Comparison of ENCODE assay signal across 7 mouse cellular contexts in genomic region chr10:122807127-122808105, GRCm38 (mm10).
DNase-seq lines count a peak whose midpoint lies in the region; ATAC-seq and TF ChIP-seq lines count a peak whose summit lies in the region.

No protein-coding gene starts in this region.

- no peak overlapping the region for H3K4me3 ChIP-seq in hindbrain, postnatal 0 days (ENCODE audit: low read length)

- peak overlapping the region; percentile 60 for H3K27ac ChIP-seq in hindbrain, postnatal 0 days

- no peaks in the 10 kb centered on the region for H3K9me3 ChIP-seq in hindbrain, postnatal 0 days (ENCODE audit: low read length)

- peak; percentile 43 for ATAC-seq in hindbrain, postnatal 0 days

- H3K4me1 ChIP-seq in hindbrain, postnatal 0 days (ENCODE audit: insufficient read depth, low read length): peaks cover 7% of the 10 kb centered on the region; the same call in 1 of the 2 replicates

- no peaks in the 10 kb centered on the region for H3K27me3 ChIP-seq in hindbrain, postnatal 0 days (ENCODE audit: insufficient read depth, low read length)

- peak; percentile 89 for TF ChIP-seq CTCF in hindbrain, postnatal 0 days (IDR thresholded peaks at IDR 0.05; ENCODE audit: low read depth)

- no peak overlapping the region for H3K9ac ChIP-seq in hindbrain, postnatal 0 days (replicated peaks; ENCODE audit: low read length)

- WGBS in hindbrain, postnatal 0 days: 23% methylated on average over 9 of the region's 9 CpGs

- no peaks in the 10 kb centered on the region for H3K36me3 ChIP-seq in hindbrain, postnatal 0 days (ENCODE audit: insufficient read depth, low read length)

- no peak overlapping the region for H3K4me2 ChIP-seq in hindbrain, postnatal 0 days (ENCODE audit: low read depth, low read length)

- peak; percentile 66 to 94 for DNase-seq in adrenal gland, adult (ENCODE audit: inconsistent age in 2 of 2, low spot score in 1 of 2)
- DNase-seq in cerebellum, postnatal 4 days (ENCODE audit: low spot score in 2 of 2): peak; percentile 70 to 81
- peak; percentile 84 for DNase-seq in gastrocnemius, postnatal 10 days
- DNase-seq in hindbrain, postnatal 0 days (ENCODE audit: low spot score): peak; percentile 89
- peak; percentile 61 to 75 for DNase-seq in left cerebral cortex, adult 18-20 months (ENCODE audit: low spot score in 2 of 2)
- DNase-seq in mesoderm, embryonic 11.5 days (ENCODE audit: low read depth, low spot score): peak; percentile 87
- DNase-seq in skeletal muscle tissue, adult 2 months (ENCODE audit: low read depth, low spot score): peak; percentile 83
